Mouse (Mus musculus) hindbrain, embryonic 15.5 days (tissue): ENCODE measurements at regions not wholly inside any gene's neighbourhood (a gene's known extent, or its start where the extent isn't known, plus 50 kb on each side); places are given as distances from the start of the nearest gene placed in this dataset.

Experiments used
- ATAC-seq: fragments of 200-750 bp; cut with Nextera tagmentation; 2 replicates; pipeline ENCODE4 v1.8.0; 2017; ENCODE audit warnings: low read depth, moderate number of reproducible peaks, moderate TSS enrichment; ENCODE audit not compliant: low FRiP score
- H3K27ac ChIP-seq: fragments of 300-500 bp; sonication (generic); replicated peaks from 2 replicates; pipeline ENCODE4 v1.5.1; 2015; ENCODE audit warnings: mild to moderate bottlenecking, inconsistent platforms
- H3K27me3 ChIP-seq: fragments of 300-500 bp; sonication (generic); 2 replicates; pipeline ENCODE4 v1.6.1; 2015; ENCODE audit warnings: control low read depth, inconsistent platforms
- H3K36me3 ChIP-seq: fragments of 300-500 bp; sonication (generic); 2 replicates; pipeline ENCODE4 v1.6.1; 2015; ENCODE audit warnings: control low read depth, inconsistent platforms
- H3K4me1 ChIP-seq: fragments of 300-500 bp; sonication (generic); replicated peaks from 2 replicates; pipeline ENCODE4 v1.6.1; 2015; ENCODE audit warnings: control low read depth, inconsistent platforms
- H3K4me2 ChIP-seq: fragments of 300-500 bp; sonication (generic); 2 replicates; pipeline ENCODE4 v1.6.1; 2015; ENCODE audit warnings: moderate library complexity, mild to moderate bottlenecking, inconsistent platforms
- H3K4me3 ChIP-seq: fragments of 300-500 bp; sonication (generic); 2 replicates; pipeline ENCODE4 v1.5.1; 2015; ENCODE audit warnings: mild to moderate bottlenecking, inconsistent platforms
- H3K9ac ChIP-seq: fragments of 300-500 bp; sonication (generic); 2 replicates; pipeline ENCODE4 v1.6.1; 2015; ENCODE audit warnings: inconsistent platforms
- H3K9me3 ChIP-seq: fragments of 300-500 bp; sonication (generic); 2 replicates; pipeline ENCODE4 v1.6.1; 2016; ENCODE audit warnings: control low read depth, inconsistent platforms
- WGBS: fragments of 180-500 bp; shearing (Covaris S2); methylation state at CpG from one replicate; pipeline ENCODE4 v1.1.7; 2015; 5-methylcytosine and 5-hydroxymethylcytosine counted together

- no peak overlapping the region for H3K9ac ChIP-seq
- H3K4me1 ChIP-seq, result no peaks in the 10 kb centered on the region
- no peak overlapping the region for H3K4me3 ChIP-seq
- H3K4me2 ChIP-seq, result no peak overlapping the region
- ATAC-seq, result no peak
- no peaks in the 10 kb centered on the region for H3K27me3 ChIP-seq
- WGBS, result 90% methylated on average over 2 of the region's 2 CpGs
- H3K36me3 ChIP-seq, result no peaks in the 10 kb centered on the region
- H3K27ac ChIP-seq, result no peak overlapping the region
- H3K9me3 ChIP-seq, result no peaks in the 10 kb centered on the region
These were observed 237.6 kb downstream of the Efnb2 start for GRCm38 (mm10) chr8:8423443-8423842.

- H3K27ac ChIP-seq, result no peak overlapping the region
- H3K4me2 ChIP-seq, result no peak overlapping the region
- ATAC-seq, result 0 out of 2 replicates have a peak, but pooled peaks have one; percentile 34
- H3K4me1 ChIP-seq, result no peaks in the 10 kb centered on the region
- H3K9me3 ChIP-seq, result no peaks in the 10 kb centered on the region
- H3K9ac ChIP-seq, result no peak overlapping the region
- no peaks in the 10 kb centered on the region for H3K36me3 ChIP-seq
- H3K27me3 ChIP-seq, result no peaks in the 10 kb centered on the region
- no peak overlapping the region for H3K4me3 ChIP-seq
- WGBS, result 68% methylated on average over 5 of the region's 5 CpGs
These were observed 239.3 kb downstream of the Efnb2 start for GRCm38 (mm10) chr8:8421713-8422112.

GRCm38 (mm10) chr8:8419360-8420330, 241.4 kb downstream of the Efnb2 start:
- H3K4me2 ChIP-seq, result no peak overlapping the region
- no peaks in the 10 kb centered on the region for H3K9me3 ChIP-seq
- H3K4me1 ChIP-seq, result no peaks in the 10 kb centered on the region
- H3K27ac ChIP-seq, result no peak overlapping the region
- no peak for ATAC-seq
- H3K9ac ChIP-seq, result no peak overlapping the region
- no peak overlapping the region for H3K4me3 ChIP-seq
- H3K27me3 ChIP-seq, result no peaks in the 10 kb centered on the region
- H3K36me3 ChIP-seq, result no peaks in the 10 kb centered on the region
- WGBS, result 70% methylated on average over 15 of the region's 15 CpGs

- H3K4me3 ChIP-seq, result no peak overlapping the region
- H3K9me3 ChIP-seq, result no peaks in the 10 kb centered on the region
- H3K27me3 ChIP-seq, result no peaks in the 10 kb centered on the region
- no peak for ATAC-seq
- H3K36me3 ChIP-seq, result no peaks in the 10 kb centered on the region
- no peak overlapping the region for H3K4me2 ChIP-seq
- H3K27ac ChIP-seq, result no peak overlapping the region
- no peak overlapping the region for H3K9ac ChIP-seq
- WGBS, result 94% methylated on average over 6 of the region's 6 CpGs
- no peaks in the 10 kb centered on the region for H3K4me1 ChIP-seq
These were observed 242.1 kb downstream of the Efnb2 start for GRCm38 (mm10) chr8:8418929-8419328.

- Histone ChIP-seq H3K9me3 (no peaks in the 10 kb centered on the region), H3K27ac (no peak overlapping the region), H3K27me3 (no peaks in the 10 kb centered on the region), H3K36me3 (no peaks in the 10 kb centered on the region), H3K4me3 (no peak overlapping the region), H3K9ac (no peak overlapping the region), H3K4me2 (no peak overlapping the region), H3K4me1 (no peaks in the 10 kb centered on the region)
- 93% methylated on average over 2 of the region's 2 CpGs for WGBS
- ATAC-seq, result no peak
These were observed 242.5 kb downstream of the Efnb2 start for GRCm38 (mm10) chr8:8418525-8418924.

- Histone ChIP-seq H3K27ac (no peak overlapping the region), H3K36me3 (no peaks in the 10 kb centered on the region), H3K27me3 (no peaks in the 10 kb centered on the region), H3K4me1 (no peaks in the 10 kb centered on the region), H3K9me3 (no peaks in the 10 kb centered on the region), H3K4me2 (no peak overlapping the region), H3K4me3 (no peak overlapping the region), H3K9ac (no peak overlapping the region)
- ATAC-seq, result no peak
- WGBS, result 65% methylated on average over 10 of the region's 10 CpGs
These were observed 244.8 kb downstream of the Efnb2 start for GRCm38 (mm10) chr8:8416092-8416701.

GRCm38 (mm10) chr8:8407357-8407756, 253.7 kb downstream of the Efnb2 start:
- H3K4me2 ChIP-seq, result no peak overlapping the region
- H3K36me3 ChIP-seq, result no peaks in the 10 kb centered on the region
- WGBS, result 89% methylated on average over 3 of the region's 3 CpGs
- no peak overlapping the region for H3K27ac ChIP-seq
- no peak for ATAC-seq
- no peaks in the 10 kb centered on the region for H3K4me1 ChIP-seq
- H3K9me3 ChIP-seq, result no peaks in the 10 kb centered on the region
- no peaks in the 10 kb centered on the region for H3K27me3 ChIP-seq
- H3K4me3 ChIP-seq, result no peak overlapping the region
- no peak overlapping the region for H3K9ac ChIP-seq

GRCm38 (mm10) chr8:8403410-8403809, 257.6 kb downstream of the Efnb2 start:
- H3K4me3 ChIP-seq, result no peak overlapping the region
- H3K36me3 ChIP-seq, result no peaks in the 10 kb centered on the region
- no peak overlapping the region for H3K4me2 ChIP-seq
- 87% methylated on average over 3 of the region's 3 CpGs for WGBS
- H3K9ac ChIP-seq, result no peak overlapping the region
- no peak overlapping the region for H3K27ac ChIP-seq
- ATAC-seq, result no peak
- no peaks in the 10 kb centered on the region for H3K27me3 ChIP-seq
- no peaks in the 10 kb centered on the region for H3K4me1 ChIP-seq
- no peaks in the 10 kb centered on the region for H3K9me3 ChIP-seq

- Histone ChIP-seq H3K4me1 (no peaks in the 10 kb centered on the region), H3K9ac (no peak overlapping the region), H3K4me3 (no peak overlapping the region), H3K4me2 (no peak overlapping the region), H3K36me3 (no peaks in the 10 kb centered on the region), H3K9me3 (no peaks in the 10 kb centered on the region), H3K27ac (no peak overlapping the region), H3K27me3 (no peaks in the 10 kb centered on the region)
- WGBS, result 57% methylated on average over 5 of the region's 5 CpGs
- no peak for ATAC-seq
These were observed 268.7 kb downstream of the Efnb2 start for GRCm38 (mm10) chr8:8392303-8392702.

GRCm38 (mm10) chr8:8391321-8391720, 269.7 kb downstream of the Efnb2 start:
- Histone ChIP-seq H3K4me3 (no peak overlapping the region), H3K9ac (no peak overlapping the region), H3K36me3 (no peaks in the 10 kb centered on the region), H3K27me3 (no peaks in the 10 kb centered on the region), H3K4me1 (no peaks in the 10 kb centered on the region), H3K9me3 (no peaks in the 10 kb centered on the region), H3K4me2 (no peak overlapping the region), H3K27ac (no peak overlapping the region)
- WGBS, result 75% methylated on average over 9 of the region's 9 CpGs
- ATAC-seq, result no peak

- ATAC-seq, result no peak
- no peak overlapping the region for H3K27ac ChIP-seq
- no peak overlapping the region for H3K4me2 ChIP-seq
- no peaks in the 10 kb centered on the region for H3K9me3 ChIP-seq
- H3K4me3 ChIP-seq, result no peak overlapping the region
- H3K4me1 ChIP-seq, result no peaks in the 10 kb centered on the region
- 58% methylated on average over 4 of the region's 4 CpGs for WGBS
- no peaks in the 10 kb centered on the region for H3K27me3 ChIP-seq
- H3K36me3 ChIP-seq, result no peaks in the 10 kb centered on the region
- no peak overlapping the region for H3K9ac ChIP-seq
These were observed 282.8 kb downstream of the Efnb2 start for GRCm38 (mm10) chr8:8378248-8378647.

- Histone ChIP-seq H3K4me3 (no peak overlapping the region), H3K4me1 (no peaks in the 10 kb centered on the region), H3K36me3 (no peaks in the 10 kb centered on the region), H3K27ac (no peak overlapping the region), H3K27me3 (no peaks in the 10 kb centered on the region), H3K4me2 (no peak overlapping the region), H3K9ac (no peak overlapping the region), H3K9me3 (no peaks in the 10 kb centered on the region)
- WGBS, result 46% methylated on average over 3 of the region's 3 CpGs
- no peak for ATAC-seq
These were observed 284.3 kb downstream of the Efnb2 start for GRCm38 (mm10) chr8:8376791-8377190.
